Mouse (Mus musculus) testis, adult 2 months (tissue): ENCODE data around the gene Ppp2r5e.

Experiments
- CTCF ChIP-seq: fragments of 200-500 bp; IDR thresholded peaks from 2 replicates; pipeline ENCODE4 v1.5.1; 2012; ENCODE audit warnings: low read depth, mild to moderate bottlenecking, inconsistent platforms, low read length, moderate library complexity; ENCODE audit not compliant: control insufficient read depth, insufficient read depth, insufficient replicate concordance
- POLR2A ChIP-seq: fragments of 200-500 bp; IDR thresholded peaks from 2 replicates; pipeline ENCODE4 v1.6.1; 2012; ENCODE audit warnings: low read depth, mild to moderate bottlenecking, inconsistent platforms, low read length, moderate library complexity; ENCODE audit not compliant: control insufficient read depth

- TF ChIP-seq CTCF (no peak), POLR2A (no peak)
Measured at GRCm38 (mm10) chr12:75412964-75413363, 183.1 kb downstream of the Ppp2r5e start.
